Mouse (Mus musculus) left cerebral cortex, adult 18-20 months (tissue): Measurements from ENCODE around the gene Nmur1. TPM values are rescaled to one million over a fixed set of nuclear protein-coding genes. Genes with fewer than 3 reads are reported as not detected.

ENCODE experiments used
- microRNA-seq, 2 experiments: library from miRNA; unstranded; fragments of <30 nt; microRNA quantifications; one replicate each; pipeline ENCODE4 v1.2.0; 2021
- total RNA-seq, 2 experiments: library from RNA; stranded (reverse); gene quantifications; 2 replicates each; pipeline ENCODE4 v1.2.3; 2021

The Nmur1 gene
- total RNA-seq, 2 experiments from 2014 or later: not detected

Small RNA genes within 50 kb of the gene (microRNA-seq; reads per million reads assigned to microRNA genes)
- gene mmu-mir-3535: 59.6 to 72.6 reads per million in 2 experiments

Other genes with a start within 250 kb of the Nmur1 start
- gene B3gnt7, start 123.4 kb downstream of the Nmur1 start, total RNA-seq: 1 to 10 TPM in 1 of 2 experiments, under 1 TPM in 1; 0.77 to 1.1 TPM
- 100 to 1,000 TPM; 130 TPM for gene Ncl, start 66.8 kb downstream of the Nmur1 start, total RNA-seq
- not detected for gene Tex44, start 101 bp upstream of the Nmur1 start, total RNA-seq
- 100 to 1,000 TPM; 356 to 357 TPM for gene Ptma, start 100.5 kb upstream of the Nmur1 start, total RNA-seq
- 10 to 100 TPM; 50.6 to 51.6 TPM for gene Pde6d, start 156.4 kb upstream of the Nmur1 start, total RNA-seq
- gene Cops7b, start 156.7 kb upstream of the Nmur1 start, total RNA-seq: 10 to 100 TPM; 24.1 to 24.2 TPM
- 1 to 10 TPM; 8.0 to 8.8 TPM for gene Nppc, start 244.3 kb upstream of the Nmur1 start, total RNA-seq